Mouse (Mus musculus) thymus, adult 2 months (tissue): ENCODE results near the gene Gm10447. TPM values are rescaled to one million over a fixed set of nuclear protein-coding genes. Genes with fewer than 3 reads are reported as not detected.

Source experiments
- DNase-seq: peaks from one replicate; pipeline ENCODE4 v3.0.0; 2021
- H3K27ac ChIP-seq: fragments of 200-500 bp; 2 replicates; pipeline ENCODE4 v1.5.1; 2012; ENCODE audit warnings: low read length, control low read depth; ENCODE audit not compliant: control insufficient read depth, insufficient read depth
- H3K27me3 ChIP-seq: fragments of 200-500 bp; 2 replicates; pipeline ENCODE4 v1.6.1; 2012; ENCODE audit warnings: mild to moderate bottlenecking, low read length, moderate library complexity, mixed read lengths; ENCODE audit not compliant: control insufficient read depth, insufficient read depth
- H3K36me3 ChIP-seq: fragments of 200-500 bp; 2 replicates; pipeline ENCODE4 v1.6.1; 2012; ENCODE audit warnings: mild to moderate bottlenecking, low read length, moderate library complexity; ENCODE audit not compliant: control insufficient read depth, insufficient read depth
- H3K4me1 ChIP-seq: fragments of 200-500 bp; replicated peaks from 2 replicates; pipeline ENCODE4 v1.6.1; 2012; ENCODE audit warnings: low read length; ENCODE audit not compliant: control insufficient read depth, insufficient read depth
- H3K4me3 ChIP-seq: fragments of 200-500 bp; 2 replicates; pipeline ENCODE4 v1.5.1; 2012; ENCODE audit warnings: mild to moderate bottlenecking, low read length, control low read depth, moderate library complexity; ENCODE audit not compliant: control insufficient read depth, insufficient read depth
- CTCF ChIP-seq: fragments of 200-500 bp; IDR thresholded peaks from 2 replicates; pipeline ENCODE4 v1.5.1; 2012; ENCODE audit warnings: mild to moderate bottlenecking, control low read depth, low read length, moderate library complexity, borderline replicate concordance; ENCODE audit not compliant: control insufficient read depth, poor library complexity, insufficient read depth; ENCODE audit errors: extremely low read depth
- POLR2A ChIP-seq: fragments of 200-500 bp; IDR thresholded peaks from 2 replicates; pipeline ENCODE4 v1.6.1; 2012; ENCODE audit warnings: mild to moderate bottlenecking, low read length, control low read depth, moderate library complexity; ENCODE audit not compliant: control insufficient read depth, poor library complexity, insufficient read depth; ENCODE audit errors: extremely low read depth
- WGBS: fragments of 180-500 bp; shearing (Covaris S2); methylation state at CpG from one replicate; pipeline ENCODE4 v1.1.7; 2018; 5-methylcytosine and 5-hydroxymethylcytosine counted together
- polyA plus RNA-seq: library from polyadenylated mRNA; depleted of rRNA; stranded (reverse); fragments of >200 nt; gene quantifications from 2 replicates; pipeline ENCODE4 v1.2.3, GENCODE M21; 2012; rRNA removed

Gm10447 gene
- polyA plus RNA-seq, 1 experiment, result 0.08 TPM

- 96% methylated on average over 6 of the region's 6 CpGs for WGBS
- no peaks in the 10 kb centered on the region for H3K36me3 ChIP-seq
- H3K27ac ChIP-seq, result no peak overlapping the region
- H3K4me3 ChIP-seq, result no peak overlapping the region
- H3K4me1 ChIP-seq, result peaks cover 7% of the 10 kb centered on the region
- DNase-seq, result no peak
- no peak for TF ChIP-seq POLR2A
- H3K27me3 ChIP-seq, result no peaks in the 10 kb centered on the region
Observed at GRCm38 (mm10) chr11:53425711-53426255, 31.1 kb downstream of the Gm10447 start.

- Histone ChIP-seq H3K27me3 (no peaks in the 10 kb centered on the region), H3K4me3 (no peak overlapping the region), H3K27ac (no peak overlapping the region), H3K36me3 (no peaks in the 10 kb centered on the region), H3K4me1 (peaks cover 7% of the 10 kb centered on the region)
- DNase-seq, result no peak
- TF ChIP-seq POLR2A (no peak), CTCF (no peak)
- WGBS, result 92% methylated on average over 3 of the region's 3 CpGs
Observed at GRCm38 (mm10) chr11:53425251-53425650, 31.7 kb downstream of the Gm10447 start.

GRCm38 (mm10) chr11:53424826-53425225 is 32.1 kb downstream of the Gm10447 start:
- Histone ChIP-seq H3K36me3 (no peaks in the 10 kb centered on the region), H3K4me1 (peaks cover 3% of the 10 kb centered on the region), H3K4me3 (no peak overlapping the region), H3K27ac (no peak overlapping the region), H3K27me3 (no peaks in the 10 kb centered on the region)
- WGBS, result 87% methylated on average over 2 of the region's 2 CpGs
- TF ChIP-seq POLR2A (no peak), CTCF (no peak)
- no peak for DNase-seq

- 96% methylated on average over 4 of the region's 4 CpGs for WGBS
- DNase-seq, result no peak
- H3K27ac ChIP-seq, result no peak within 1 kb of the TSS
- no peaks in the 10 kb centered on the region; the same call in 1 of the 2 replicates for H3K36me3 ChIP-seq
- no peaks in the 10 kb centered on the region for H3K27me3 ChIP-seq
- H3K4me1 ChIP-seq, result no peaks in the 10 kb centered on the region
- no peak for TF ChIP-seq POLR2A
- no peak for TF ChIP-seq CTCF
- H3K4me3 ChIP-seq, result no peak within 1 kb of the TSS
Observed at GRCm38 (mm10) chr11:53423036-53423435, 33.9 kb downstream of the Gm10447 start, which contains the start of gene Leap2. Gene Leap2, minus strand, starts transcription at chr11:53423170.

DNA sequence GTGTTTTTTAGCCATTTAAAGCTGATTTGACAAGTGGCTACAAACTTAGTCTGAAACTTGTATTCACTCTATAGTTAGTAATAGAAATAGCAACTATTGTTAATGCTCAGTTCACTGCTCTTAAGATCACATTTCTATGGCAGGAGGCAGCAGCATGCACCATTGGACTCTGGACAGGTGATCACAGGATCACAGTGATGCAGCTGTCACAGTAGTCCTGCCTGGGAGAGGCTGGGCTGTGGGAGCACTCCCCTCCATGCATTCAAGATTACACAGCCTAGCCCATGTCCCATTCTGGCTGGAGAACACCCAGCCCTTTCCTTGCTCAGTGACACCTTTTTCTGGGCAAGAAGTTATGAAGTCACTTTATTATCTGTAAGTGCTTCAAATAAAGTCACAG is 38.9 kb downstream of the Gm10447 start:
- TF ChIP-seq CTCF (no peak), POLR2A (no peak)
- H3K4me1 ChIP-seq, result no peaks in the 10 kb centered on the region
- H3K27me3 ChIP-seq, result no peaks in the 10 kb centered on the region
- DNase-seq, result no peak
- no peak overlapping the region for H3K27ac ChIP-seq
- peaks cover 41% of the 10 kb centered on the region for H3K36me3 ChIP-seq
- no peak overlapping the region for H3K4me3 ChIP-seq

DNA sequence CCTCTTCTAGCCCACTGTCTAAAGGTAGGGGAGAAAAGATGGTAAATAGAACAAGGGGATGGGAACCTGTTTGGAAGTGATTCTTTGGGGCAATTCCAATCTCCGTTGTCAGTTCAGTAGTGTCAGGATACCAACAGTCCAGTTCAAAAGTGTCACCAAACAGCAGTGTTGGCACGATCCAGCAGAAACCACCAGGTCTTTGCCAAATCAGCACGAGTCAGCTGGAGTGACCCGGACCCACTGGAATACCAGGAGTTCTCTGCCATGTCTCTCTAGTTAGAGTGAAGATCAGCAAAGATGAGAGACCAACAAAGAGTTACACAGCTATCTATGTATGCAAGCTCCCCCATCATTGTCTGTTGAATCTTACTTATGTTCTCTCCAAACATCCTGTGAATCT is 43.0 kb downstream of the Gm10447 start:
- Histone ChIP-seq H3K36me3 (peaks cover 82% of the 10 kb centered on the region), H3K4me3 (no peak overlapping the region), H3K27me3 (no peaks in the 10 kb centered on the region), H3K27ac (no peak overlapping the region), H3K4me1 (no peaks in the 10 kb centered on the region)
- TF ChIP-seq POLR2A (no peak), CTCF (no peak)
- no peak for DNase-seq
- WGBS, result 96% methylated on average over 4 of the region's 4 CpGs

GRCm38 (mm10) chr11:53411738-53412137 is 45.2 kb downstream of the Gm10447 start:
- no peak for DNase-seq
- H3K4me1 ChIP-seq, result no peaks in the 10 kb centered on the region
- H3K27ac ChIP-seq, result no peak overlapping the region
- no peak for TF ChIP-seq CTCF
- no peak for TF ChIP-seq POLR2A
- H3K36me3 ChIP-seq, result peaks cover 91% of the 10 kb centered on the region
- no peak overlapping the region for H3K4me3 ChIP-seq
- H3K27me3 ChIP-seq, result no peaks in the 10 kb centered on the region

Other genes starting within 250 kb of the Gm10447 start
- gene Hspa4, start 156.7 kb downstream of the Gm10447 start, polyA plus RNA-seq, result 29.3 and 41.9 TPM in 2 replicates
- gene Zcchc10, start 132.4 kb downstream of the Gm10447 start, polyA plus RNA-seq, result 8.4 and 8.7 TPM in 2 replicates
- 16.4 and 18.9 TPM in 2 replicates for gene Aff4, start 106.3 kb downstream of the Gm10447 start, polyA plus RNA-seq
- gene Leap2, start 33.9 kb downstream of the Gm10447 start, polyA plus RNA-seq, result not detected in 2 replicates
- gene Uqcrq, start 26.3 kb downstream of the Gm10447 start, polyA plus RNA-seq, result 407 and 566 TPM in 2 replicates
- 0.91 and 1.5 TPM in 2 replicates for gene Gdf9, start 26.1 kb downstream of the Gm10447 start, polyA plus RNA-seq
- 0.70 and 0.75 TPM in 2 replicates for gene Shroom1, start 95 bp upstream of the Gm10447 start, polyA plus RNA-seq
- gene Gm9837, start 13.4 kb upstream of the Gm10447 start, polyA plus RNA-seq, result not detected in 2 replicates
- gene Gm9945, start 23.1 kb upstream of the Gm10447 start, polyA plus RNA-seq, result not detected in 2 replicates
- gene Sowaha, start 23.2 kb upstream of the Gm10447 start, polyA plus RNA-seq, result 0.18 and 0.23 TPM in 2 replicates
- 11.5 TPM in 2 replicates for gene Sept8, start 62.1 kb upstream of the Gm10447 start, polyA plus RNA-seq
- 3.8 and 4.2 TPM in 2 replicates for gene Kif3a, start 110.3 kb upstream of the Gm10447 start, polyA plus RNA-seq
- 0.55 TPM in 1 of 2 replicates, not detected in the other for gene Il4, start 161.6 kb upstream of the Gm10447 start, polyA plus RNA-seq
- gene Il13, start 177.6 kb upstream of the Gm10447 start, polyA plus RNA-seq, result 8.5 and 10.4 TPM in 2 replicates